Mouse (Mus musculus): ENCODE data around the gene Rnft1.

DNA sequence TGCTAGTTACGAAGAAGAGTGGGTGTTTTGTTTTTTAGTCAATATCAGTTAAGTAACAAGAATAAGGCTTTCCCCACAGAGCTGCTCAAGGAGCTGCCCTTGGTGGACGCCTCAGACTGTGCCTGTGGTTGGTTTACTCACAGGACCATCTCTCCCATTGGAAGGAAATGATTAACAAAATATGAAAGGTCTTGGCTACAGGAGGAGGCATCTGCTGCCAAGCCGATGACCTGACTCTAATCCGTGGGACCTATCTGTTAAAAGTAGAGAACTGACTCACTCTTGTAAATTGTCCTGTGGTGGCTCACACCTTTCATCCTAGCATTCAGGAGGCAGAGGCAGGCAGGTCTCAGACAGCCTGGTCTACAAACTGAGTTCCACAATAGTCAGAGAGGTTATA, 43.1 kb downstream of the Rnft1 start:
- no peak for TF ChIP-seq CTCF (IDR thresholded peaks at IDR 0.05)
- TF ChIP-seq EP300 (IDR thresholded peaks at IDR 0.05): no peak
